Mouse (Mus musculus) spleen, postnatal 14 days (tissue): ENCODE data around the gene Lmo7.

Source experiments
- DNase-seq, 2 experiments: peaks; one replicate each; pipeline ENCODE4 v3.0.0; 2021 to 2022; ENCODE audit warnings: low spot score in 2 of 2

The Lmo7 gene

DNA sequence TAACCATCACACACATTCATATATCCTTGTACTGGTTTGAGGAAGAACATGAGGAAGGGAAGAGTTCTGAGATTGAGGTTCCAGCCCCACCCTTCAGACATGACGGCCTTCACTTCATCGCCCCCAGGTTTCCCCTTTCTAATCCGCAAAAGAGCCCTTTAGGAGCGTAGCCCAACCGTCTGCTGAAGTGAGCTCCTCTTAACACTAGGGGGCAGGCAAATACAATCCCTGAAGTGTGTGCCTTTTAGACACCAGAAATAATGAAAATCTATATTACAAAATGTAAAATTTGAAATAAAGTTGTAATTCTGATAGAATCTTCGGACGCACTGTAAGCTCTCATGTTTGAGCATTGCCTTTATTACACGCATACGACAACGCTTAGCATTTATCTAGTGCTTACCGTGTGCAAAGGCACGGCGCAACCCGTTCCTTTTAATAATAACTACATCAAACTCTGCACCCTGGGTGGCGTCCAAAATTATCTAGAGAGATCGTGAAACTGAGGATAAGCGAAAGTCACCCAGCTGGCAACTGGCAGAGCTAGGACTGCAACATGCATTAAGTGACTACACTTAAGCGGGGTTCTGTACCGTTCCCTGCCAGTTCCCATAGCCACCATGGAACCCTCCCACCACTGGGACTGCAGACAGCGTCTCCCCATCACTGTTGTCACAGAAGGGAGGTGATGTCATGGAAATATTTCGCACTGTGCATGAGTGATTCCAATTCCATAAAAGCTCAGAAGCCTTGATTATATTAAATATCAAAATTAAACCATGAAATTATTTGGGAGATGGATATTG lies 217.2 kb downstream of the Lmo7 start:
- DNase-seq: no peak

DNA sequence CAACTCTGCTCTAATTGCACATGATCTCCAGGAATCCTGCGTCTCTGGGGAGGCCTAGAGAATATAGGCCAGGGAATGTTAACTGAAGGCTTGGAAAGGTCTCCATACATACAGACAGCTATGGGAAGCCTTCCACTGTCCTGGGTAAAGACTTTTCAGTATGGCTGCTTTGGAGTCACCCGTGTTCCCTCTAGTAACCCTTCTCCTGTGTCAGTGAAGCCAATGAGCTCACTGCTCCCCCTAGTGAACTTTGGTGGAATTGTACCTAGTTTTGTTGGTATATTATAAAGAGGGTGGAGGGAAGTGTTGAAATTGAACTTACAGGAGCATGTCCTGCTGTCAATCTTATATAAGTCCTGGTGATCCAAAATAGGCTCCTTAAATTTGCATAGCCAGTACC lies 219.4 kb downstream of the Lmo7 start:
- DNase-seq: peak in 1 of 2 experiments; percentile 4

DNA sequence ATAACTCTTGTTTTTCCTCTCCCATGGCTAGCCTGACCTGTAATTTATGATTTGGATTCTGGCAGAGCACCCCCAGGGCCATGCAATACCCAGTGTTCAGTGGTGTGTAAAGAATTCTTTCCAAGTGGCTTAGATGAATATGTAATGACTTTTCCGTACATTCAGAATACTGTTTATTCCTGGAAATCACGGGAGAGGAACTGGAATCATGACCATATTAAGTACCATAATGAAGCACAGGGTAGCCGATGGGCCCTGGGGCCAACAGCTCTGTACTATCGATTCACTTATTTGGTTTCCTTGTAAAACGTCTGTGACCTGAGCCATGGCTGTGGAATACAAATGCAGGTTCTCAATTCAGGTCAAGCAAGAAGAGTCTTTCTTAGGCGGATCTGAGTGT lies 221.3 kb downstream of the Lmo7 start:
- no peak for DNase-seq

DNA sequence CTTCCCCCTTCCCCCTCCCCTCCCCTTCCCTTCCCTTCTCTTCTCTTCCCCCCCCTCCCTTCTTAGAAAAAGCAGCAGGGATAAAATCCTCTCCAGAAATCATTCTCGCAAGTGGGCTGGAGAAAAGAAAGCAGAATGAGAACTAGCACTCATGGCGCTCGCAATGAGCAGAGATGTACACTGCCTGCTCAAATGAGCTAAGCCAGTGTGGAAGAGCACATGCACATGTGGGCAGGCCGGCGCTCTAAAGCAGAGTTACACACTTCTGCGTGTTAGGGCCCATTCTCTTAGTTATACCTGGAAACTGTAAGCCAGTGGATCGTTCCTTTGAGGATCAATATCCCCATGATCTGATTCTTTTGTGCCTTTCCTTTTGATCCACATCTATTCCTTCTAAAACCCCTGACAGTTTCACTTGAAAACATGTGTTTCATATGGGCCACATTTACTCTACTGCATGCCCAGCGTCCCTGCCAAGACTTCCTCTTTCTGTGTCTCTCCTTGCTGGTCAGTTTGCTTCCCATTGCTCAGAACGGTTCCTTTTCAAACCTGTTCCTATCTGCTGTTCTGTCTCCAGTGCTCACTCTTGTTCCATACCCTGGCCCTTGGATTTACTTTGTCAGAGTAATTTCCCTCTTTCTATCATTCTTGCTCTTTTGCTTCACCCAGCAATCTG lies 224.2 kb downstream of the Lmo7 start:
- DNase-seq: no peak

DNA sequence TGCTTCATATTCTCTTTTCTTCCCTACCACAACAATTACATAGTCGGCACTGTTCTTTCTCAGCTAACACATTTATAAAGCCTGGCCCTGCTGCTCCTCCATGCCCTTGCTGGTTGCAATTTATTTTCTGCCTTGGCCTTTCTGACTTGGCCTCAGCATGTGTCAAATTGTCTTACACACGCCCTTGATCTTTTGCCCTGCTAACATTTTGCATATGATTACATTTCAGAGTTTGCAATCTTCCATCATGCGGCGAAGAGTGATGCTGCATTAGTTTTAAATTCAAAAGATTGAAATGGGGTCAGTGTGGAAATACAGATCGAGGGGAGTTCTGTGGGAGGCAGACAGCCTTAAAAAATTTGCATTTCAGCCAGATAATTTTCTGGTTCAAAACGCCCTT lies 234.6 kb downstream of the Lmo7 start:
- no peak for DNase-seq

DNA sequence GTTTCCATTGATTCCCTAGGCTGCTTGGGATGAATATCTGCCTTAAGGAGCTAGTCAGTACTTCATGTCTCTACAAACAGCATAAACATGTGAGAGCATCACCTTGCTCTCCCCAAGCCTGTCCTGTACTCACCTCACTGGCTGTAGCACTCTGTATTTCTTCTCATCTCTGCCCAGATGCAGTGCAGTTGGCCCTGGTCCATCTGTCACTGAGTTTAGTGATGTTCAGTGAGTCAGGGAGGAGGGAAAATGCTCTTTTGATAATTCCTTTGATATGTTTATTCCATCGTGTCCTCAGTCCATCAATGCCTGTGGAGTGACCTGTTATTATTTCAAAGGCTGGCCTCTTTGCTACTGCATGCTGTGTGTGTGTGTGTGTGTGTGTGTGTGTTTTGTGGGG lies 235.2 kb downstream of the Lmo7 start:
- DNase-seq: no peak

DNA sequence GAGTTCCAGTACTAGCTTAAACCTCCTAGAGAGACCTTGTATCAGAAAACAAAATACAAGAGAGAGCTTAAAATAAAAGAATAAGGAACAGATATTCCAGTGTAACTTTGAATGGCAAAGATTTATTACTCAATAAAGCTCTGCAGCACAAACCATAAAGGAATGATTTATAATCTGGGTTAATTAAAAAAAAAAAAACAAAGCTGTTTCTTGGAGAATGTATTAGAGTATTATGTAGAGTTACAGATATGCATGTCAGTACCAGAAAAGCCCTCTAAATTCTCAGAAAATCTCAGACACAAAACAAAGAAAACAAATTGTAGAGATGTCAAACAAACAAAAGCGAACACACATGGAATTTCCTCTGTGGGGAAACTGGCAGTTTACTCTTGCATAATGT lies 243.0 kb downstream of the Lmo7 start:
- DNase-seq: no peak

DNA sequence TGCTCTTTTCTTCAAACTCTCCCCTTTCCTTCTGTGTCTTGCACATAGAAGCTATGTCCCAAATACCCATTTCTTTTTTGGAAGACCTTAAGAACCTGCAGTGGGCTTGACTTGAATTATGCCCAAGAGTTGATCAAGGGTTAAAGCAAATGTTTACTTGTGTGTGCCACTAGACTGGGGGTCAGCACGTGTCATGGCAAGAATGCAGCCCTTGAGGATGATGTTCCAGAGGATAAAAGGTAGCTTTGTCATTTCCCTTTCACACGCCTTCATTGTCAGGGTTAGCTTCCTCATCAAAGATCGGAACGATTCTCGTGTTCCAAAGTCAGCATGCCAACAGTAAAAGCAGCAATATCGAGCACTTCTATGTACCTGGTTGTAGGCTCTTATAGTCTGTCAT lies 243.4 kb downstream of the Lmo7 start:
- DNase-seq: no peak

DNA sequence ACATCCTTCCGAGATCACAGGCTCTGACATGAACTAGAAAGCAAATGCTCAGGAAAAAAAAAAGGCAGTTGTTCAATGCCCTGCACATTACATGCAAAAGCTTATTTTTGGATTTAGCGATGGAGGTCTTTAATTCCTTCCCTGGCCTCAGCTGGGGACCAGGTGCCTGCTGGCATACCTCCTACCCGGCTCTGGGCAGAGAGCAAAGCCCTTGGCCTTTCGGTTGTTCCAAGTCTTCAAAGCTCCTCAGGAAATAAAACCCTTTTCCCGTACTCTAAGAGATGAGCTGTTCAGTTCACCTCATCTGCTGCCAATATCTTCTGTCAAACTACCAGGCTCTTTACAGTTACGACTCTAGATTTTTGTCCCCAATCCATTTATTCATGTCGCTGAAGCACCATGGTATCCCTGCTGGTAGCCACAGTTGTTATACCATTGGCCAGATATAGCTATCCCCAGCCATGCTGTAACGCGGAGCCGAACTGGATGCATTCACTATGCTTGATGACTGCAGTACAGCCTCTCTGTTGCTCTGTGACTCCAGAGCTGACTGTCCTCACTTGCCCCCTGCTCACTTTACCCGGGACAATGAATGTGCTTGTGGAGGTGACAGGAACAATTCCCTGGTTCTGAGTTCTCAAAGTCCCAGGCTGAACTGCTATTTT lies 246.4 kb downstream of the Lmo7 start:
- DNase-seq: no peak
